Comparison of ENCODE assay signal across 14 mouse cellular contexts in genomic region chr2:173380341-173380761, GRCm38 (mm10).
DNase-seq lines count a peak whose midpoint lies in the region; ATAC-seq and TF ChIP-seq lines count a peak whose summit lies in the region.
"Had no signal": no experiment of that assay in that cellular context is flagged by ENCODE, and none has a peak within 500 bp of the region (broad histone marks: within the 10 kb centered on the region; RNA-seq: fewer than 3 reads in every experiment).

No protein-coding gene starts in this region.

- peaks cover 19% of the 10 kb centered on the region for H3K4me1 ChIP-seq in heart, embryonic 16.5 days (ENCODE audit: control insufficient read depth, insufficient read depth, low read length)
- peaks cover 47% of the 10 kb centered on the region for H3K4me1 ChIP-seq in thymus, adult 2 months (replicated peaks; ENCODE audit: control insufficient read depth, insufficient read depth, low read length)
- H3K4me1 ChIP-seq in intestine, postnatal 0 days (replicated peaks; ENCODE audit: control insufficient read depth, insufficient read depth, low read length), result peaks cover 3% of the 10 kb centered on the region; the same call in 1 of the 2 replicates
- H3K4me1 ChIP-seq in liver, embryonic 12.5 days, result peaks cover 12% of the 10 kb centered on the region

- H3K4me3 ChIP-seq in heart, embryonic 16.5 days (ENCODE audit: low read length), result no peak overlapping the region
- no peak overlapping the region for H3K4me3 ChIP-seq in thymus, adult 2 months (ENCODE audit: control insufficient read depth, insufficient read depth, low read length)
- no peak overlapping the region for H3K4me3 ChIP-seq in intestine, postnatal 0 days (ENCODE audit: low read depth, low read length)
- H3K4me3 ChIP-seq in liver, embryonic 12.5 days, result no peak overlapping the region
- H3K4me3 ChIP-seq: hindbrain, embryonic 15.5 days had no signal

- H3K36me3 ChIP-seq in heart, embryonic 16.5 days (ENCODE audit: control insufficient read depth, insufficient read depth), result no peaks in the 10 kb centered on the region
- no peaks in the 10 kb centered on the region for H3K36me3 ChIP-seq in thymus, adult 2 months (ENCODE audit: control insufficient read depth, insufficient read depth, low read length)
- no peaks in the 10 kb centered on the region for H3K36me3 ChIP-seq in intestine, postnatal 0 days (ENCODE audit: control insufficient read depth, insufficient read depth)
- no peaks in the 10 kb centered on the region for H3K36me3 ChIP-seq in liver, embryonic 12.5 days
- H3K36me3 ChIP-seq: hindbrain, embryonic 15.5 days had no signal

- peak; percentile 28; the same call in 1 of the 2 replicates for TF ChIP-seq CTCF in thymus, adult 2 months (IDR thresholded peaks at IDR 0.05; ENCODE audit: borderline replicate concordance, control insufficient read depth, extremely low read depth, insufficient read depth, low read length, poor library complexity)
- TF ChIP-seq CTCF in intestine, postnatal 0 days (IDR thresholded peaks at IDR 0.05; ENCODE audit: low read depth), result no peak

- H3K27me3 ChIP-seq in heart, embryonic 16.5 days (ENCODE audit: control insufficient read depth, insufficient read depth, low read length), result no peaks in the 10 kb centered on the region
- no peaks in the 10 kb centered on the region for H3K27me3 ChIP-seq in thymus, adult 2 months (ENCODE audit: control insufficient read depth, insufficient read depth, low read length)
- no peaks in the 10 kb centered on the region for H3K27me3 ChIP-seq in intestine, postnatal 0 days (replicated peaks; ENCODE audit: control insufficient read depth, insufficient read depth, low read length)
- no peaks in the 10 kb centered on the region for H3K27me3 ChIP-seq in liver, embryonic 12.5 days (replicated peaks)
- H3K27me3 ChIP-seq: CH12.LX; hindbrain, embryonic 15.5 days had no signal

- H3K4me2 ChIP-seq in heart, embryonic 16.5 days (ENCODE audit: low read depth, low read length), result no peak overlapping the region
- H3K4me2 ChIP-seq in intestine, postnatal 0 days (replicated peaks; ENCODE audit: low read depth), result no peak overlapping the region
- H3K4me2 ChIP-seq in liver, embryonic 12.5 days, result no peak overlapping the region
- H3K4me2 ChIP-seq: hindbrain, embryonic 15.5 days had no signal

- WGBS in heart, embryonic 16.5 days, result 40% methylated on average over 3 of the region's 3 CpGs
- 13% methylated on average over 3 of the region's 3 CpGs for WGBS in thymus, adult 2 months
- 41% methylated on average over 3 of the region's 3 CpGs for WGBS in intestine, postnatal 0 days
- WGBS in liver, embryonic 12.5 days (ENCODE audit: insufficient replicate concordance), result 17% methylated on average over 3 of the region's 3 CpGs

- no peak for TF ChIP-seq POLR2A in thymus, adult 2 months (IDR thresholded peaks at IDR 0.05; ENCODE audit: control insufficient read depth, extremely low read depth, insufficient read depth, low read length, poor library complexity)

- DNase-seq in heart, adult 8-10 months (ENCODE audit: low spot score), result no peak
- peak; percentile 19 for DNase-seq in thymus, adult 2 months
- no peak for DNase-seq in thymus, postnatal 10 days (ENCODE audit: low spot score in 2 of 2)
- DNase-seq in thymus, postnatal 25 days, result peak; percentile 39
- DNase-seq: cerebellum, adult 9-10 months; layer of hippocampus, postnatal 36 days; liver, postnatal 0 days; right cerebral cortex, adult 18-20 months had no signal

- no peak overlapping the region for H3K9ac ChIP-seq in heart, embryonic 16.5 days (ENCODE audit: low read length)
- H3K9ac ChIP-seq in intestine, postnatal 0 days (ENCODE audit: low read depth, low read length), result no peak overlapping the region
- no peak overlapping the region for H3K9ac ChIP-seq in liver, embryonic 12.5 days
- H3K9ac ChIP-seq: hindbrain, embryonic 15.5 days; liver, postnatal 0 days had no signal

- peak overlapping the region; percentile 54 for H3K27ac ChIP-seq in heart, embryonic 16.5 days (ENCODE audit: low read length)
- H3K27ac ChIP-seq in thymus, adult 2 months (ENCODE audit: control insufficient read depth, insufficient read depth, low read length), result peak overlapping the region; percentile 64; the same call in 1 of the 2 replicates
- H3K27ac ChIP-seq in intestine, postnatal 0 days (ENCODE audit: low read depth, low read length), result peak overlapping the region; percentile 22; the same call in 1 of the 2 replicates
- H3K27ac ChIP-seq in liver, embryonic 12.5 days, result no peak overlapping the region
- H3K27ac ChIP-seq: hindbrain, embryonic 15.5 days had no signal

- no peaks in the 10 kb centered on the region for H3K9me3 ChIP-seq in heart, embryonic 16.5 days (replicated peaks; ENCODE audit: control insufficient read depth, low read length)
- H3K9me3 ChIP-seq in intestine, postnatal 0 days (ENCODE audit: control insufficient read depth), result no peaks in the 10 kb centered on the region
- no peaks in the 10 kb centered on the region for H3K9me3 ChIP-seq in liver, embryonic 12.5 days (replicated peaks)
- H3K9me3 ChIP-seq: hindbrain, embryonic 15.5 days had no signal

- ATAC-seq in heart, embryonic 16.5 days (replicated peaks; ENCODE audit: extremely low read depth, insufficient read depth, low FRiP score), result 0 out of 2 replicates have a peak, but pooled peaks have one; percentile 51
- no peak for ATAC-seq in intestine, postnatal 0 days
- ATAC-seq in megakaryocyte-erythroid progenitor cell, adult 5-6 weeks (replicated peaks; ENCODE audit: low FRiP score, low TSS enrichment, poor library complexity, severe bottlenecking), result no peak
- no peak for ATAC-seq in liver, embryonic 12.5 days
- ATAC-seq: liver, postnatal 0 days had no signal

Comparison
In these comparisons a context has a peak if more than half of its experiments do, and no peak if none do; other contexts are left out.
1. DNase-seq: peak in thymus, adult 2 months (single experiment) and thymus, postnatal 25 days (single experiment); none in heart, adult 8-10 months (single experiment) and thymus, postnatal 10 days (0 of 2).